Mouse (Mus musculus): ENCODE data around the gene Gm5737. TPM values are rescaled to one million over a fixed set of nuclear protein-coding genes. Genes with fewer than 3 reads are reported as not detected.

The Gm5737 gene
- total RNA-seq, 1 experiment from 2014 or later, result 0.70 TPM

- no peak for DNase-seq
Measured at GRCm38 (mm10) chr7:120875540-120876388, 63.6 kb downstream of the Gm5737 start.

DNA sequence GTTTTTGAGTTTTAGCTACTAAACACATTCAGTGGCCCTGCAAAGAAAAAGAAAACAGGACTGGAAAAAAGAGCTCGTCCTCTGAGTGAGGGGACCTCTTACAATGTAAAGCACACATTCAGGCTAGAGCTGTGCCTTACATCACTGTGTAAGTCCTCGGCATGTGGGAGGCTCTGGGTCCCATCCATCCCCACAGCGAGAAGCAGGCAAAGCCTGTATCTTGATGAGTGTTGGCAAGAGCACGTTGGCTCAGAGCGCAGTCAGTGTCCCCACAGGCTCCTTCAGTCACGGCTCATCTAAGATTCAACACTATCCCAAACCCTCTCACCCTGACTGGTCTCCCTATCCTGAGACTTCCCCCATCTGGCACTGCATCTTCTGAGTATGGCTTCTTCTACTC is 66.1 kb downstream of the Gm5737 start:
- no peak for DNase-seq

- no peak for DNase-seq
Measured at GRCm38 (mm10) chr7:120879972-120880371, 67.8 kb downstream of the Gm5737 start.

GRCm38 (mm10) chr7:120880770-120881169 is 68.6 kb downstream of the Gm5737 start:
- DNase-seq, result no peak

Other genes starting within 250 kb of the Gm5737 start
- 610 and 618 TPM in 2 replicates for gene Uqcrc2, start 177.2 kb upstream of the Gm5737 start, total RNA-seq (2021)
- not detected in 2 replicates for gene Pdzd9, start 142.0 kb upstream of the Gm5737 start, total RNA-seq (2021)
- 35.8 and 44.3 TPM in 2 replicates for gene Mosmo, start 134.7 kb upstream of the Gm5737 start, total RNA-seq (2021)
- 3.3 and 6.9 TPM in 2 replicates for gene Vwa3a, start 73.0 kb upstream of the Gm5737 start, total RNA-seq (2021)
- gene Eef2k, start 30.5 kb downstream of the Gm5737 start, total RNA-seq (2021), result 22.4 and 25.4 TPM in 2 replicates
- 23.3 and 27.2 TPM in 2 replicates for gene Polr3e, start 105.4 kb downstream of the Gm5737 start, total RNA-seq (2021)
- 14.2 and 16.3 TPM in 2 replicates for gene Cdr2, start 169.9 kb downstream of the Gm5737 start, total RNA-seq (2021)
- not detected in 2 replicates for gene Mfsd13b, start 170.1 kb downstream of the Gm5737 start, total RNA-seq (2021)
- 104 TPM in 2 replicates for gene Mettl9, start 222.1 kb downstream of the Gm5737 start, total RNA-seq (2021)